Mouse (Mus musculus) neural tube, embryonic 14.5 days (tissue): Measurements from ENCODE around the gene Trmt112. TPM values are rescaled to one million over a fixed set of nuclear protein-coding genes. Genes with fewer than 3 reads are reported as not detected.
A peak's percentile ranks its signal among the peaks of the same experiment; 100 is the strongest.

Experiments used
- ATAC-seq: fragments of 200-750 bp; cut with Nextera tagmentation; 2 replicates; pipeline ENCODE4 v1.8.0; 2017; ENCODE audit warnings: low read depth, mild to moderate bottlenecking, moderate TSS enrichment, moderate library complexity
- H3K27ac ChIP-seq: fragments of 300-500 bp; sonication (generic); 2 replicates; pipeline ENCODE4 v1.5.1; 2014; ENCODE audit warnings: low read depth, mild to moderate bottlenecking, control low read depth, low read length, moderate library complexity, mixed read lengths
- H3K27me3 ChIP-seq: fragments of 300-500 bp; sonication (generic); 2 replicates; pipeline ENCODE4 v1.6.1; 2014; ENCODE audit warnings: low read length; ENCODE audit not compliant: control insufficient read depth, insufficient read depth
- H3K36me3 ChIP-seq: fragments of 300-500 bp; sonication (generic); 2 replicates; pipeline ENCODE4 v1.6.1; 2014; ENCODE audit warnings: low read length, mixed read lengths; ENCODE audit not compliant: control insufficient read depth, insufficient read depth
- H3K4me1 ChIP-seq: fragments of 300-500 bp; sonication (generic); 2 replicates; pipeline ENCODE4 v1.6.1; 2014; ENCODE audit warnings: low read length; ENCODE audit not compliant: control insufficient read depth, insufficient read depth
- H3K4me2 ChIP-seq: fragments of 300-500 bp; sonication (generic); 2 replicates; pipeline ENCODE4 v1.6.1; 2014; ENCODE audit warnings: mild to moderate bottlenecking, low read depth, low read length, control low read depth
- H3K4me3 ChIP-seq: fragments of 300-500 bp; sonication (generic); 2 replicates; pipeline ENCODE4 v1.5.1; 2014; ENCODE audit warnings: low read depth, low read length, control low read depth, mixed read lengths
- H3K9ac ChIP-seq: fragments of 300-500 bp; sonication (generic); replicated peaks from 2 replicates; pipeline ENCODE4 v1.6.1; 2014; ENCODE audit warnings: low read depth, mild to moderate bottlenecking, control low read depth, low read length, mixed read lengths
- H3K9me3 ChIP-seq: fragments of 300-500 bp; sonication (generic); 2 replicates; pipeline ENCODE4 v1.6.1; 2016; ENCODE audit warnings: low read length; ENCODE audit not compliant: control insufficient read depth
- WGBS: fragments of 180-500 bp; shearing (Covaris S2); extraction: QIAGEN DNeasy Blood & Tissue Kit; methylation state at CpG from one replicate; pipeline ENCODE4 v1.1.7; 2014; 5-methylcytosine and 5-hydroxymethylcytosine counted together
- polyA plus RNA-seq: library from polyadenylated mRNA; unstranded; fragments of >200 nt; fragmentation: Nextera tagmentation; extraction: Ambion mirVana; gene quantifications from 2 replicates; pipeline ENCODE4 v1.2.1, GENCODE M21; 2014

Trmt112 gene
- 104 and 106 TPM in 2 replicates for polyA plus RNA-seq

GRCm38 (mm10) chr19:6909507-6910289 lies at the start of gene Trmt112, which contains the start of gene Prdx5:
TSS of gene Trmt112 (plus strand) at chr19:6909698.
TSS of gene Prdx5 (minus strand) at chr19:6910106.
- peak within 1 kb of the TSS; percentile 98 for H3K27ac ChIP-seq
- H3K9me3 ChIP-seq, result no peaks in the 10 kb centered on the region
- no peaks in the 10 kb centered on the region for H3K27me3 ChIP-seq
- ATAC-seq, result peak; percentile 93
- H3K9ac ChIP-seq, result peak within 1 kb of the TSS; percentile 68
- peak within 1 kb of the TSS; percentile 55 for H3K4me3 ChIP-seq
- under 1% methylated on average over 65 of the region's 65 CpGs for WGBS
- H3K4me1 ChIP-seq, result peaks cover 18% of the 10 kb centered on the region
- H3K4me2 ChIP-seq, result peak within 1 kb of the TSS; percentile 70
- H3K36me3 ChIP-seq, result peaks cover 28% of the 10 kb centered on the region

GRCm38 (mm10) chr19:6859971-6860370 lies 49.5 kb upstream of the Trmt112 start:
- Histone ChIP-seq H3K27ac (no peak overlapping the region), H3K9me3 (no peaks in the 10 kb centered on the region), H3K27me3 (no peaks in the 10 kb centered on the region), H3K4me1 (no peaks in the 10 kb centered on the region), H3K4me2 (no peak overlapping the region), H3K36me3 (no peaks in the 10 kb centered on the region), H3K4me3 (no peak overlapping the region), H3K9ac (no peak overlapping the region)
- 93% methylated on average over 3 of the region's 3 CpGs for WGBS
- ATAC-seq, result no peak

- no peak overlapping the region for H3K27ac ChIP-seq
- H3K9ac ChIP-seq, result no peak overlapping the region
- H3K4me3 ChIP-seq, result no peak overlapping the region
- H3K27me3 ChIP-seq, result no peaks in the 10 kb centered on the region
- no peaks in the 10 kb centered on the region for H3K9me3 ChIP-seq
- WGBS, result 87% methylated on average over 6 of the region's 6 CpGs
- H3K4me1 ChIP-seq, result no peaks in the 10 kb centered on the region
- no peaks in the 10 kb centered on the region for H3K36me3 ChIP-seq
- H3K4me2 ChIP-seq, result no peak overlapping the region
- ATAC-seq, result no peak
Measured at GRCm38 (mm10) chr19:6860706-6861105, 48.8 kb upstream of the Trmt112 start.

- no peak for ATAC-seq
- Histone ChIP-seq H3K4me1 (no peaks in the 10 kb centered on the region), H3K27me3 (no peaks in the 10 kb centered on the region), H3K9me3 (no peaks in the 10 kb centered on the region), H3K9ac (no peak overlapping the region), H3K4me3 (no peak overlapping the region), H3K27ac (no peak overlapping the region), H3K36me3 (no peaks in the 10 kb centered on the region), H3K4me2 (no peak overlapping the region)
- 96% methylated on average over 4 of the region's 4 CpGs for WGBS
Measured at GRCm38 (mm10) chr19:6861451-6861850, 48.0 kb upstream of the Trmt112 start.

- no peak for ATAC-seq
- H3K9me3 ChIP-seq, result no peaks in the 10 kb centered on the region
- no peak overlapping the region for H3K27ac ChIP-seq
- no peak overlapping the region for H3K9ac ChIP-seq
- H3K36me3 ChIP-seq, result no peaks in the 10 kb centered on the region
- H3K4me3 ChIP-seq, result no peak overlapping the region
- no peaks in the 10 kb centered on the region for H3K4me1 ChIP-seq
- WGBS, result 1% methylated on average over 5 of the region's 5 CpGs
- no peak overlapping the region for H3K4me2 ChIP-seq
- H3K27me3 ChIP-seq, result no peaks in the 10 kb centered on the region
Measured at GRCm38 (mm10) chr19:6869355-6869754, 40.1 kb upstream of the Trmt112 start.

GRCm38 (mm10) chr19:6871574-6872271 lies 37.8 kb upstream of the Trmt112 start:
- H3K4me1 ChIP-seq, result no peaks in the 10 kb centered on the region
- no peak overlapping the region for H3K4me3 ChIP-seq
- H3K27ac ChIP-seq, result no peak overlapping the region
- H3K36me3 ChIP-seq, result no peaks in the 10 kb centered on the region
- H3K4me2 ChIP-seq, result no peak overlapping the region
- no peaks in the 10 kb centered on the region for H3K27me3 ChIP-seq
- H3K9ac ChIP-seq, result no peak overlapping the region
- 59% methylated on average over 5 of the region's 5 CpGs for WGBS
- no peaks in the 10 kb centered on the region for H3K9me3 ChIP-seq
- ATAC-seq, result no peak

- Histone ChIP-seq H3K27me3 (no peaks in the 10 kb centered on the region), H3K9me3 (no peaks in the 10 kb centered on the region), H3K9ac (no peak overlapping the region), H3K4me3 (no peak overlapping the region), H3K36me3 (no peaks in the 10 kb centered on the region), H3K27ac (no peak overlapping the region), H3K4me2 (no peak overlapping the region), H3K4me1 (no peaks in the 10 kb centered on the region)
- no peak for ATAC-seq
- 80% methylated on average over 3 of the region's 3 CpGs for WGBS
Measured at GRCm38 (mm10) chr19:6872701-6873100, 36.8 kb upstream of the Trmt112 start.

- no peaks in the 10 kb centered on the region for H3K9me3 ChIP-seq
- ATAC-seq, result no peak
- no peak overlapping the region for H3K27ac ChIP-seq
- no peaks in the 10 kb centered on the region for H3K36me3 ChIP-seq
- no peaks in the 10 kb centered on the region for H3K27me3 ChIP-seq
- 85% methylated on average over 1 of the region's 1 CpGs for WGBS
- no peak overlapping the region for H3K9ac ChIP-seq
- H3K4me2 ChIP-seq, result no peak overlapping the region
- H3K4me3 ChIP-seq, result no peak overlapping the region
- no peaks in the 10 kb centered on the region for H3K4me1 ChIP-seq
Measured at GRCm38 (mm10) chr19:6874257-6874656, 35.2 kb upstream of the Trmt112 start.

- ATAC-seq, result no peak
- Histone ChIP-seq H3K27ac (no peak overlapping the region), H3K9me3 (peaks cover 3% of the 10 kb centered on the region; the same call in 1 of the 2 replicates), H3K4me1 (no peaks in the 10 kb centered on the region), H3K4me2 (no peak overlapping the region), H3K36me3 (no peaks in the 10 kb centered on the region), H3K9ac (no peak overlapping the region), H3K4me3 (no peak overlapping the region), H3K27me3 (no peaks in the 10 kb centered on the region)
- 88% methylated on average over 6 of the region's 6 CpGs for WGBS
Measured at GRCm38 (mm10) chr19:6875834-6876233, 33.7 kb upstream of the Trmt112 start.
